Mouse (Mus musculus) heart, postnatal 0 days (tissue): ENCODE results near the gene Fgf15.

Source experiments
- CTCF ChIP-seq: IDR thresholded peaks from 2 replicates; pipeline ENCODE4 v1.5.1; 2016; ENCODE audit warnings: antibody characterized with exemption, control low read depth, low read depth
- EP300 ChIP-seq: IDR thresholded peaks from 2 replicates; pipeline ENCODE4 v1.6.1; 2016; ENCODE audit warnings: antibody characterized with exemption, low read depth

DNA sequence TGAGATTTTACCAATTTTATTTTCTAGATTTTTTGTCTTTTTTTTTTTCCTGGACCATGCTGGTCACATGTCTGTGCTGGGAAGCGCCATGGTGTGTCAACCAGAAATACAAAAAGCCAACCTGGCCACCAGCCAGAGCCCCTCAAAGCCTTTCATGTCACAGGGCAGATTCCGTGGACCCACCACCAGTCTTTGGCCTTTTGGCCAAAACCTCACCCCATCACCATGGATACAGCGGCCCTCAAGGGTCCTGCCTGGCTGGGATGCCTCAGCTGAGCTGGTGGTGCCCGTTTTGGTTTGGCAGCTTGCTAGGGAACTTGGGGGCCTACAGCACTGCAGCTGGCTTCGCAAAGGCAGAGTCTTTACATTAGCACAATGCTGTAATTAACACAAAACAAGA, 33.6 kb downstream of the Fgf15 start:
- TF ChIP-seq CTCF (no peak), EP300 (no peak)
